Mouse (Mus musculus) heart, adult 8-10 months (tissue): ENCODE measurements around the gene Rnf31. TPM values are rescaled to one million over a fixed set of nuclear protein-coding genes. Genes with fewer than 3 reads are reported as not detected.

Source experiments
- DNase-seq: peaks from one replicate; pipeline ENCODE4 v3.0.0; 2022; ENCODE audit warnings: low spot score
- total RNA-seq, 4 experiments: library from RNA; stranded (reverse); gene quantifications; 2 replicates each; pipeline ENCODE4 v1.2.4; 2022

Gene Rnf31
- total RNA-seq, 4 experiments from 2014 or later: 23.9 to 29.1 (median 26.9) TPM

DNA sequence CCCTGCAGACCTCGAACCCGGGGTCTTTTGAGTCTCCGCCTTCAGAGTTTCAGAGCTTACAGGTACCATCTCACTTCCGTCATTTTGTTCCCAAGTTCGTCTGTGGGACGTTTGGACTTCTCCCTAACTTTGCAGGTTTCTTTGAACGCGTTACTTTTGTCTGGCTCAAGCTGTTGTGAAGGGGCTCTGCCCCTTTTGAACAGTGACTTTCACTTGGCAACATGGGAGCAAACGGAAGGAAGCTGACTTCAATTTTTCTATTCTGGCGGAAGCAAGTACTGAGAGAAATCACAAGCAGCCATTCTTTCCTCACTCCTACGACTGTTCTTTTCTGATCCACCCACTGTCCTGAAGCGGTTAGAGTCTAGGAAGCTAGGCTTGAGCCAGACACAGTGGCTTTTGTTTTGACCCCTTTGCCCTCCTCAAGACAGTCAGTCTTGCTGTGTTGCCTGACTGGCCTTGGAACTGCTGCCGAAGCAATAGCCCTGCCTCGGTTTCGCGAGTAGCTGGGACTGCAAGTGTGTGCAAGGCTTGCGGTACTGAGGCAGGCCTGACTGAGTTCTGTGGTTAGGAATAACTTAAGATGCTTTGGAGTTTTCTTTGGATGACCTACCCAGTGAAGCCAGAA, 52.9 kb downstream of the Rnf31 start:
- peak; percentile 41 for DNase-seq

DNA sequence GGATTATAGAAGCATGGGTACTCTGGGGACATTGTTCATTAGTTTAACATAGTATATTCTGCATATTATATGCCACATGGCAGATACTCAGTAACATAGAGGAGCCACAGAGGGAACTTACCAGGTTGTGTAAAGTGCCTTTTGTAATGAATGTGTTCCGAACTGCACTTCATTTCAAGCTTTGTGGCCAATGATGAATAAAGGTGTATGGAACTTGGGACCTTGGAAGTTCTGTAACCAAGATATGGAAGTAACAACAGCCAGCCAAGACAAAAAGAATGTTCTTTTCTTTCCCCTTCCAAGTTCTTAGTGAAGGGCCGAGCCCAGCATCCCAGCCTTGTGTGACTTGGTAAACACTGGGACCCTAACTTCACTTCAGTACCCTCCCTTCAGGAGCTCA, 58.4 kb downstream of the Rnf31 start, which contains the start of gene Tssk4:
Tssk4 (plus strand) TSS at position 301 of the 400 bp plus-strand sequence.
- no peak for DNase-seq

DNA sequence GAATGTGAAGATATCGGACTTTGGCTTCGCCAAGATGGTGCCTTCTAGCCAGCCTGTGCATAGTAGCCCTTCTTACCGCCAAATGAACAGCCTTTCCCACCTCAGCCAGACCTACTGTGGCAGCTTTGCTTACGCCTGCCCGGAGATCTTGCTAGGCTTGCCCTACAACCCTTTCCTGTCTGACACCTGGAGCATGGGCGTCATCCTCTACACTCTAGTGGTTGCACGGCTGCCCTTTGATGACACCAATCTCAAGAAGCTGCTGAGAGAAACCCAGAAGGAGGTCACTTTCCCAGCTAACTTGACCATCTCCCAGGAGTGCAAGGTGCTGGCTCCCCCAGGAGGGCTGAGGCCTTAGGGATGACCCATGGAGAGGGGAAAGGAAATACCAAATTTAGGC, 60.0 kb downstream of the Rnf31 start:
- DNase-seq: no peak

Other genes starting within 250 kb of the Rnf31 start
- gene Dhrs4, start 113.0 kb upstream of the Rnf31 start, total RNA-seq: 100 to 1,000 TPM; 132 to 160 (median 146) TPM
- gene Carmil3, start 101.1 kb upstream of the Rnf31 start, total RNA-seq: 1 to 10 TPM; 2.4 to 3.6 (median 2.4) TPM
- under 1 TPM in 1 of 4 experiments, not detected in 3; 0.12 TPM for gene Cpne6, start 81.3 kb upstream of the Rnf31 start, total RNA-seq
- not detected for gene Nrl, start 66.7 kb upstream of the Rnf31 start, total RNA-seq
- gene Pck2, start 51.4 kb upstream of the Rnf31 start, total RNA-seq: 10 to 100 TPM in 2 of 4 experiments, 1 to 10 TPM in 2; 6.6 to 12.5 (median 9.3) TPM
- 100 to 1,000 TPM; 161 to 180 (median 166) TPM for gene Dcaf11, start 31.7 kb upstream of the Rnf31 start, total RNA-seq
- not detected for gene A730061H03Rik, start 31.3 kb upstream of the Rnf31 start, total RNA-seq
- 100 to 1,000 TPM; 165 to 203 (median 175) TPM for gene Fitm1, start 16.1 kb upstream of the Rnf31 start, total RNA-seq
- 100 to 1,000 TPM; 273 to 297 (median 284) TPM for gene Psme1, start 13.6 kb upstream of the Rnf31 start, total RNA-seq
- 10 to 100 TPM; 65.0 to 75.0 (median 68.2) TPM for gene Emc9, start 6.4 kb upstream of the Rnf31 start, total RNA-seq
- 100 to 1,000 TPM in 3 of 4 experiments, 10 to 100 TPM in 1; 92.6 to 112 (median 108) TPM for gene Psme2, start 595 bp upstream of the Rnf31 start, total RNA-seq
- gene Irf9, start 11.9 kb downstream of the Rnf31 start, total RNA-seq: 1 to 10 TPM; 7.2 to 8.9 (median 8.4) TPM
- 1 to 10 TPM in 1 of 4 experiments, under 1 TPM in 3; 0.53 to 1.4 (median 0.67) TPM for gene Rec8, start 26.3 kb downstream of the Rnf31 start, total RNA-seq
- 10 to 100 TPM; 58.2 to 75.2 (median 71.6) TPM for gene Ipo4, start 44.2 kb downstream of the Rnf31 start, total RNA-seq
- gene Gm49378, start 46.2 kb downstream of the Rnf31 start, total RNA-seq: 1 to 10 TPM; 1.6 to 3.3 (median 2.6) TPM
- 10 to 100 TPM; 38.9 to 44.2 (median 40.8) TPM for gene Tm9sf1, start 52.1 kb downstream of the Rnf31 start, total RNA-seq
- under 1 TPM; 0.44 to 0.88 (median 0.52) TPM for gene Tssk4, start 58.5 kb downstream of the Rnf31 start, total RNA-seq
- gene Mdp1, start 68.8 kb downstream of the Rnf31 start, total RNA-seq: 10 to 100 TPM; 46.2 to 64.1 (median 52.7) TPM
- 10 to 100 TPM in 1 of 4 experiments, 1 to 10 TPM in 3; 7.8 to 11.2 (median 8.9) TPM for gene Gmpr2, start 80.2 kb downstream of the Rnf31 start, total RNA-seq
- gene Nedd8, start 80.4 kb downstream of the Rnf31 start, total RNA-seq: 100 to 1,000 TPM; 245 to 279 (median 255) TPM
- gene Tinf2, start 90.1 kb downstream of the Rnf31 start, total RNA-seq: 10 to 100 TPM; 11.1 to 15.2 (median 13.3) TPM
- gene Tgm1, start 122.2 kb downstream of the Rnf31 start, total RNA-seq: under 1 TPM; 0.16 to 0.43 (median 0.27) TPM
- gene Rabggta, start 130.6 kb downstream of the Rnf31 start, total RNA-seq: 10 to 100 TPM; 13.3 to 14.6 (median 14.5) TPM
- 10 to 100 TPM; 38.3 to 46.8 (median 43.2) TPM for gene Dhrs1, start 154.0 kb downstream of the Rnf31 start, total RNA-seq
- gene Nop9, start 154.0 kb downstream of the Rnf31 start, total RNA-seq: 10 to 100 TPM in 3 of 4 experiments, 1 to 10 TPM in 1; 9.6 to 13.2 (median 11.0) TPM
- 1 to 10 TPM in 3 of 4 experiments, under 1 TPM in 1; 0.95 to 1.9 (median 1.4) TPM for gene Cideb, start 166.8 kb downstream of the Rnf31 start, total RNA-seq
- under 1 TPM; 0.06 to 0.19 (median 0.13) TPM for gene Ltb4r2, start 169.7 kb downstream of the Rnf31 start, total RNA-seq
- gene Ltb4r1, start 174.3 kb downstream of the Rnf31 start, total RNA-seq: under 1 TPM in 3 of 4 experiments, not detected in 1; 0.19 to 0.49 (median 0.26) TPM
- gene Adcy4, start 192.4 kb downstream of the Rnf31 start, total RNA-seq: 10 to 100 TPM; 13.0 to 22.0 (median 16.4) TPM
- gene Ripk3, start 197.2 kb downstream of the Rnf31 start, total RNA-seq: 1 to 10 TPM; 2.2 to 6.2 (median 3.4) TPM
- 1 to 10 TPM; 3.3 to 4.2 (median 3.7) TPM for gene Nfatc4, start 231.4 kb downstream of the Rnf31 start, total RNA-seq